Mouse (Mus musculus) CH12.LX (cell line): ENCODE data around the gene Myo10. TPM values are rescaled to one million over a fixed set of nuclear protein-coding genes. Genes with fewer than 3 reads are reported as not detected.

Experiments used
- DNase-seq: peaks from one replicate; pipeline ENCODE4 v3.0.0-alpha.2; 2013; ENCODE audit errors: extremely low read depth
- H3K27ac ChIP-seq: 2 replicates; pipeline ENCODE4 v1.5.1; 2012; ENCODE audit warnings: low read depth, mild to moderate bottlenecking, control low read depth, moderate library complexity; ENCODE audit not compliant: insufficient read depth
- H3K27me3 ChIP-seq: replicated peaks from 2 replicates; pipeline ENCODE3; 2012; ENCODE audit warnings: inconsistent platforms
- H3K36me3 ChIP-seq, 2 experiments: replicated peaks in 1 of 2; 2 replicates each; pipeline versions ENCODE3 to v1.6.1; 2012; ENCODE audit warnings: inconsistent platforms in 1 of 2, low read length in 1 of 2, mild to moderate bottlenecking in 1 of 2, mixed read lengths in 1 of 2, moderate library complexity in 1 of 2; ENCODE audit not compliant: control insufficient read depth in 1 of 2, insufficient read depth in 1 of 2
- H3K4me1 ChIP-seq, 2 experiments: 2 replicates each; pipeline ENCODE4 v1.6.1; 2012; ENCODE audit warnings: inconsistent platforms in 1 of 2, moderate library complexity in 1 of 2; ENCODE audit not compliant: insufficient read depth in 2 of 2, control insufficient read depth in 1 of 2
- H3K4me2 ChIP-seq: 2 replicates; pipeline ENCODE4 v1.6.1; 2012; ENCODE audit warnings: low read depth, mild to moderate bottlenecking, control low read depth; ENCODE audit not compliant: poor library complexity, insufficient read depth, severe bottlenecking
- H3K4me3 ChIP-seq, 3 experiments: fragments of 150-350 bp in 1 of 3; sonication (generic) in 1 of 3; replicated peaks in 1 of 3; 2 replicates each; pipeline versions ENCODE3 to v1.5.1; 2011 to 2012; ENCODE audit warnings: low read depth in 2 of 3, low read length in 2 of 3, mild to moderate bottlenecking in 2 of 3, moderate library complexity in 2 of 3, control low read depth in 1 of 3, improper control_type of control experiment in 1 of 3, inconsistent platforms in 1 of 3, mixed read lengths in 1 of 3; ENCODE audit not compliant: poor library complexity in 1 of 3
- H3K79me2 ChIP-seq: replicated peaks from 2 replicates; pipeline ENCODE4 v1.6.1; 2012; ENCODE audit warnings: mild to moderate bottlenecking, moderate library complexity; ENCODE audit not compliant: control insufficient read depth, poor library complexity, insufficient read depth, severe bottlenecking; ENCODE audit errors: extremely low read depth
- H3K9ac ChIP-seq: 2 replicates; pipeline ENCODE4 v1.6.1; 2012; ENCODE audit warnings: low read depth, mild to moderate bottlenecking, control low read depth, moderate library complexity; ENCODE audit not compliant: insufficient read depth
- H3K9me3 ChIP-seq: replicated peaks from 2 replicates; pipeline ENCODE3; 2012; ENCODE audit warnings: low read length, inconsistent platforms, mixed read lengths
- BHLHE40 ChIP-seq: IDR thresholded peaks from 2 replicates; pipeline ENCODE4 v1.6.1; 2011; ENCODE audit warnings: mild to moderate bottlenecking, low read depth, low read length, improper control_type of control experiment
- CHD1 ChIP-seq: IDR thresholded peaks from 2 replicates; pipeline ENCODE4 v1.6.1; 2012; ENCODE audit warnings: low read depth, low read length, improper control_type of control experiment, inconsistent platforms
- CHD2 ChIP-seq: IDR thresholded peaks from 2 replicates; pipeline ENCODE4 v1.6.1; 2011; ENCODE audit warnings: low read length, improper control_type of control experiment
- CTCF ChIP-seq, 2 experiments: IDR thresholded peaks in 1 of 2; conservative IDR thresholded peaks in 1 of 2; 2 replicates each; pipeline ENCODE4 v1.5.1; 2011 to 2012; ENCODE audit warnings: low read depth in 2 of 2, low read length in 2 of 2, improper control_type of control experiment in 1 of 2, inconsistent platforms in 1 of 2, mild to moderate bottlenecking in 1 of 2, moderate library complexity in 1 of 2
- E2F4 ChIP-seq: IDR thresholded peaks from 2 replicates; pipeline ENCODE4 v1.6.1; 2011; ENCODE audit warnings: low read depth, low read length, improper control_type of control experiment; ENCODE audit not compliant: insufficient replicate concordance
- ELF1 ChIP-seq: IDR thresholded peaks from 2 replicates; pipeline ENCODE4 v1.6.1; 2014; ENCODE audit warnings: low read depth, mild to moderate bottlenecking, inconsistent platforms, low read length, improper control_type of control experiment
- EP300 ChIP-seq: IDR thresholded peaks from 2 replicates; pipeline ENCODE4 v1.6.1; 2011; ENCODE audit warnings: low read length, improper control_type of control experiment
- ETS1 ChIP-seq: conservative IDR thresholded peaks from 2 replicates; pipeline ENCODE4 v1.6.1; 2012; ENCODE audit warnings: low read depth, mild to moderate bottlenecking, inconsistent platforms, low read length, improper control_type of control experiment, moderate library complexity
- GABPA ChIP-seq: IDR thresholded peaks from 2 replicates; pipeline ENCODE4 v1.6.1; 2012; ENCODE audit warnings: low read depth, low read length, improper control_type of control experiment, inconsistent platforms; ENCODE audit not compliant: insufficient replicate concordance
- HCFC1 ChIP-seq: IDR thresholded peaks from 2 replicates; pipeline ENCODE4 v1.6.1; 2012; ENCODE audit warnings: low read depth, mild to moderate bottlenecking, inconsistent platforms, low read length, improper control_type of control experiment
- IRF4 ChIP-seq: IDR thresholded peaks from 2 replicates; pipeline ENCODE4 v1.6.1; 2014; ENCODE audit warnings: low read depth, mild to moderate bottlenecking, inconsistent platforms, low read length, improper control_type of control experiment
- JUN ChIP-seq: IDR thresholded peaks from 2 replicates; pipeline ENCODE4 v1.6.1; 2011; ENCODE audit warnings: low read depth, mild to moderate bottlenecking, low read length, improper control_type of control experiment, moderate library complexity; ENCODE audit not compliant: insufficient read depth
- JUND ChIP-seq: conservative IDR thresholded peaks from 2 replicates; pipeline ENCODE4 v1.6.1; 2011; ENCODE audit warnings: low read depth, low read length, improper control_type of control experiment
- KAT2A ChIP-seq: IDR thresholded peaks from 2 replicates; pipeline ENCODE4 v1.6.1; 2012; ENCODE audit warnings: low read length, improper control_type of control experiment, inconsistent platforms; ENCODE audit not compliant: insufficient replicate concordance
- MAFK ChIP-seq: IDR thresholded peaks from 2 replicates; pipeline ENCODE4 v1.6.1; 2011; ENCODE audit warnings: low read length, improper control_type of control experiment; ENCODE audit not compliant: insufficient replicate concordance
- MAX ChIP-seq: IDR thresholded peaks from 2 replicates; pipeline ENCODE4 v1.6.1; 2011; ENCODE audit warnings: low read length, improper control_type of control experiment
- MAZ ChIP-seq: IDR thresholded peaks from 2 replicates; pipeline ENCODE4 v1.6.1; 2012; ENCODE audit warnings: low read depth, mild to moderate bottlenecking, inconsistent platforms, low read length, improper control_type of control experiment, moderate library complexity
- MEF2A ChIP-seq: IDR thresholded peaks from 2 replicates; pipeline ENCODE4 v1.6.1; 2014; ENCODE audit warnings: low read depth, mild to moderate bottlenecking, inconsistent platforms, low read length, improper control_type of control experiment, borderline replicate concordance
- MXI1 ChIP-seq: IDR thresholded peaks from 2 replicates; pipeline ENCODE4 v1.6.1; 2011; ENCODE audit warnings: mild to moderate bottlenecking, low read depth, low read length, improper control_type of control experiment
- MYC ChIP-seq: IDR thresholded peaks from 2 replicates; pipeline ENCODE4 v1.6.1; 2011; ENCODE audit warnings: low read depth, mild to moderate bottlenecking, improper control_type of control experiment, low read length
- NELFE ChIP-seq: IDR thresholded peaks from 2 replicates; pipeline ENCODE4 v1.6.1; 2011; ENCODE audit warnings: low read depth, low read length, improper control_type of control experiment
- NRF1 ChIP-seq: IDR thresholded peaks from 2 replicates; pipeline ENCODE4 v1.6.1; 2014; ENCODE audit warnings: low read depth, mild to moderate bottlenecking, inconsistent platforms, low read length, improper control_type of control experiment, moderate library complexity
- PAX5 ChIP-seq: IDR thresholded peaks from 2 replicates; pipeline ENCODE4 v1.6.1; 2012; ENCODE audit warnings: low read length, inconsistent platforms, mixed read lengths
- POLR2A ChIP-seq: IDR thresholded peaks from 2 replicates; pipeline ENCODE4 v1.6.1; 2011; ENCODE audit warnings: low read depth, mild to moderate bottlenecking, improper control_type of control experiment, low read length
- POLR2AphosphoS2 ChIP-seq: IDR thresholded peaks from 2 replicates; pipeline ENCODE4 v1.6.1; 2011; ENCODE audit warnings: low read depth, low read length, improper control_type of control experiment
- RAD21 ChIP-seq: IDR thresholded peaks from 2 replicates; pipeline ENCODE4 v1.6.1; 2011; ENCODE audit warnings: low read depth, mild to moderate bottlenecking, low read length, improper control_type of control experiment, moderate library complexity
- RCOR1 ChIP-seq: conservative IDR thresholded peaks from 2 replicates; pipeline ENCODE4 v1.6.1; 2012; ENCODE audit warnings: low read depth, mild to moderate bottlenecking, inconsistent platforms, low read length, improper control_type of control experiment
- SIN3A ChIP-seq: IDR thresholded peaks from 2 replicates; pipeline ENCODE4 v1.6.1; 2012; ENCODE audit warnings: low read length, improper control_type of control experiment, inconsistent platforms
- SMC3 ChIP-seq: IDR thresholded peaks from 2 replicates; pipeline ENCODE4 v1.6.1; 2011; ENCODE audit warnings: low read depth, low read length, improper control_type of control experiment
- TBP ChIP-seq: conservative IDR thresholded peaks from 2 replicates; pipeline ENCODE4 v1.6.1; 2011; ENCODE audit warnings: low read depth, low read length, improper control_type of control experiment
- TCF12 ChIP-seq: IDR thresholded peaks from 2 replicates; pipeline ENCODE4 v1.6.1; 2014; ENCODE audit warnings: low read depth, mild to moderate bottlenecking, inconsistent platforms, low read length, improper control_type of control experiment
- UBTF ChIP-seq: IDR thresholded peaks from 2 replicates; pipeline ENCODE4 v1.6.1; 2012; ENCODE audit warnings: low read depth, mild to moderate bottlenecking, inconsistent platforms, low read length, improper control_type of control experiment, moderate library complexity
- USF1 ChIP-seq: IDR thresholded peaks from 2 replicates; pipeline ENCODE4 v1.6.1; 2014; ENCODE audit warnings: low read depth, mild to moderate bottlenecking, inconsistent platforms, low read length, improper control_type of control experiment
- USF2 ChIP-seq: conservative IDR thresholded peaks from 2 replicates; pipeline ENCODE4 v1.6.1; 2011; ENCODE audit warnings: low read depth, low read length, improper control_type of control experiment
- ZC3H11A ChIP-seq: IDR thresholded peaks from 2 replicates; pipeline ENCODE4 v1.6.1; 2012; ENCODE audit warnings: low read depth, mild to moderate bottlenecking, inconsistent platforms, low read length, improper control_type of control experiment
- ZKSCAN1 ChIP-seq: IDR thresholded peaks from 2 replicates; pipeline ENCODE4 v1.6.1; 2012; ENCODE audit warnings: low read depth, inconsistent platforms, low read length, improper control_type of control experiment, borderline replicate concordance
- ZMIZ1 ChIP-seq: IDR thresholded peaks from 2 replicates; pipeline ENCODE4 v1.6.1; 2012; ENCODE audit warnings: low read depth, mild to moderate bottlenecking, inconsistent platforms, low read length, improper control_type of control experiment
- ZNF384 ChIP-seq: IDR thresholded peaks from 2 replicates; pipeline ENCODE4 v1.6.1; 2012; ENCODE audit warnings: low read depth, low read length, improper control_type of control experiment, inconsistent platforms
- dilution Hi-C: fragments of 300-500 bp; cut with MboI; formaldehyde crosslinking; loops from 2 replicates; pipeline ENCODE4 v1.14.3; 2020; ENCODE audit warnings: low sequenced_read_pairs; ENCODE audit not compliant: extremely low pct_unique_long_range_greater_than_20kb, extremely low pct_ligation_motif_present
- in situ Hi-C: fragments of 300-500 bp; cut with MboI; formaldehyde crosslinking; loops from 3 replicates; pipeline ENCODE4 v1.14.3; 2019; ENCODE audit warnings: low sequenced_read_pairs, low pct_ligation_motif_present, low pct_unique_long_range_greater_than_20kb, mixed read lengths
- polyA plus RNA-seq: library from polyadenylated mRNA; unstranded; fragments of >175 nt; gene quantifications from 2 replicates; pipeline ENCODE4 v1.2.1, GENCODE M21; 2012; ENCODE audit warnings: low read depth; ENCODE audit not compliant: insufficient read length
- total RNA-seq, 2 experiments: library from RNA; depleted of rRNA; stranded (reverse); fragments of 300-350 nt in 1 of 2; fragments of >200 nt in 1 of 2; gene quantifications; 2 replicates each; pipeline ENCODE4 v1.2.3; 2012 to 2014

Gene Myo10
- total and polyA plus RNA-seq, 3 experiments = 6.4 to 13.6 (median 8.6) TPM

DNA sequence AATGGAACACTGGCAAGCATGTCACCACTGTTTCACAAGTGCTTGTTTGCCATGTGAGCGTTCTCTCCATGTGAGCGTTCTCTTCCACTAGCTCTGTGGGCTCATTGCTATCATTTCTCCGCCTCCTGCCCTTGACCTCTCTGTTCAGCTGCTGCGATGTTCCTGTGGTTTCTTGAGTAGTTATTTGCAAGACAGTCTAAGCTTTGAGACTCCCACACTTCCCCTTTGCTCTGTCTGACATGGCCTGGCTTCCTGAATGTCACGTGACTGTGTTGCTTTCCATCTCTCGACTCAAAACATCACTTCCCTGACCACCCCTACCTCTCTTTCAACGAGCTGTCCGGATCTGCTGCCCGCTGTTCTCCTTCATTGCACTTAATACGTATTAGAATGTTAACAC lies 206.1 kb downstream of the Myo10 start:
- Histone ChIP-seq H3K27me3 (no peaks in the 10 kb centered on the region), H3K27ac (peak overlapping the region; percentile 25), H3K9ac (no peak overlapping the region), H3K4me3 (no peak overlapping the region), H3K4me1 (peaks cover 12 to 37% of the 10 kb centered on the region in 2 experiments), H3K79me2 (no peaks in the 10 kb centered on the region), H3K36me3 (no peaks in the 10 kb centered on the region), H3K4me2 (no peak overlapping the region), H3K9me3 (peaks cover 2% of the 10 kb centered on the region)
- in situ Hi-C loops (no loop called here), dilution Hi-C loops (no loop called here)
- DNase-seq = peak; percentile 79
- TF ChIP-seq MYC (0 out of 2 replicates have a peak, but pooled peaks have one; percentile 34), E2F4 (no peak), MEF2A (no peak; the same call in 1 of the 2 replicates), UBTF (no peak), BHLHE40 (peak; percentile 88), GABPA (no peak), ZC3H11A (no peak), POLR2AphosphoS2 (no peak), RCOR1 (0 out of 2 replicates have a peak, but pooled peaks have one; percentile 40), MAFK (no peak), ETS1 (peak; percentile 49; the same call in 1 of the 2 replicates), POLR2A (no peak), USF1 (peak; percentile 85), ZMIZ1 (no peak), USF2 (peak; percentile 92), EP300 (peak; percentile 56), TBP (no peak), ELF1 (peak; percentile 79), MXI1 (0 out of 2 replicates have a peak, but pooled peaks have one; percentile 17), MAX (peak; percentile 85), JUND (0 out of 2 replicates have a peak, but pooled peaks have one; percentile 40), ZKSCAN1 (no peak), CHD1 (no peak), TCF12 (peak; percentile 28; the same call in 1 of the 2 replicates), PAX5 (no peak), SIN3A (0 out of 2 replicates have a peak, but pooled peaks have one; percentile 53), CTCF (conservative IDR thresholded peaks at IDR 0.05 in 1 of 2, IDR thresholded peaks at IDR 0.05 in 1 of 2; ENCODE audit: low read depth in 2 of 2, low read length in 2 of 2) (no peak), IRF4 (0 out of 2 replicates have a peak, but pooled peaks have one; percentile 19), CHD2 (no peak), RAD21 (no peak), JUN (no peak), NELFE (no peak), MAZ (no peak), KAT2A (no peak), SMC3 (no peak), NRF1 (no peak), ZNF384 (no peak), HCFC1 (peak; percentile 39; the same call in 1 of the 2 replicates)
